Mouse (Mus musculus): ENCODE results near the gene Thap4. TPM values are rescaled to one million over a fixed set of nuclear protein-coding genes. Genes with fewer than 3 reads are reported as not detected.

Gene Thap4
- total RNA-seq, 2 experiments from 2014 or later: 31.2 to 32.7 TPM

DNA sequence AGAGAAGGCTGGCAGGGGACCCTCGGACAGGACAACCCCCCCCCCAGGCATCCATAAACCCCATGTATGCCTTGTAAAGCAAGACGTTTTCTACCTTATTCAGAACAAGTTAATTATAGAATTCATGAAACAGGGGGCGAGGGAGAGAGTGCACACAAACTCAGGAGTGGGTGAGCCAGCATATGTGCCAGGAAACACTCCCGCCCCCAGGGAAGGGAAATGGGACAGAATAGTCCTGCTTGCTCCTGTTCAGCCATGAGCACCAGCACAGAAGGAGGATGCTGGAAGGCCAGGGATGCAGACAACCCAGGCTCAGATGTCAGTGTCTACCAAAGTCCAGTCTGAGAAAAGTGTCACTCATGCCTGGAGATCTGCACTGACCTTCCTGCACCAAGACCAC, 55.5 kb downstream of the Thap4 start:
- DNase-seq (ENCODE audit: extremely low spot score in 1 of 2, low spot score in 2 of 2): no peak
- intact Hi-C loops (cut with DNase I): no loop called here

DNA sequence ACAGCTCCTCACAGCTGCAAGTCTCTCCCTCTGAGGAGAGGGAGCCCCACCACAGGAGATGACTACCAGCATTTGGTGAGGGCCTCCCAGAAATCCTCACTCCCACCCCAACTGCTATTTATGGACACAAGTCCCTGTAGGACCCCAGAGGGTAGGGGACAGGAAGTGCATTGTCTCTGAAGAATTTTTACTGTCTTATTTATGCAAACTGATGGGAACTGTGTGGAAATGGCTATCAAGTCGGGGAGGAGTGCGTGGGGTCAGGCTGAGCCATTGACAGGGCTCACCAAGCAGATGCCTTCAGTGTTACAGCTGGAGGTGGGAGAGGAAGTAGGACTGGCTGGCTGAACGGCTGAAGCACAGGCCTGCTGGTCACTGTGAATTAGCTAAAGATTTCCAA, 57.3 kb downstream of the Thap4 start:
- no peak for DNase-seq (ENCODE audit: extremely low spot score in 1 of 2, low spot score in 2 of 2)
- intact Hi-C loops (cut with DNase I): no loop called here

DNA sequence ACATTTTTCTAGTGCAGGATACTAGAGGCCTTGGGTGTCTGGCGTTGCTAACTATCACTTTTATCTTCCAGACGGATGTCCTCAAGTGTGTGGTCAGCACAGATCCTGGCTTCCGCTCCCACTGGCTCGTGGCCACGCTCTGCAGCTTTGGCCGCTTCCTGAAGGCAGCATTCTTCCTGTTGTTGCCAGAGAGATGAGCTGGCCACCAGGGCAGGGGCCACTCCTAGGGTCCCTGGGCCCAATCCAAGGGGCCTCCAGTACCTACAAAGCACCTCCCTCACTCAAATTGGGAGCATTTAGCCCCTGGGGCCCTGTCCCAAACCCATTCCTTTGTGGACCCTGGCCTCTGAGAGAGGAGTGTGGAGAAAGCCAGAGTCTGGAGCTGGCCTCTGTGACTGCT, 59.7 kb downstream of the Thap4 start:
- peak in 1 of 2 experiments; percentile 85 for DNase-seq (ENCODE audit: extremely low spot score in 1 of 2, low spot score in 2 of 2)
- intact Hi-C loops (cut with DNase I): no loop called here

DNA sequence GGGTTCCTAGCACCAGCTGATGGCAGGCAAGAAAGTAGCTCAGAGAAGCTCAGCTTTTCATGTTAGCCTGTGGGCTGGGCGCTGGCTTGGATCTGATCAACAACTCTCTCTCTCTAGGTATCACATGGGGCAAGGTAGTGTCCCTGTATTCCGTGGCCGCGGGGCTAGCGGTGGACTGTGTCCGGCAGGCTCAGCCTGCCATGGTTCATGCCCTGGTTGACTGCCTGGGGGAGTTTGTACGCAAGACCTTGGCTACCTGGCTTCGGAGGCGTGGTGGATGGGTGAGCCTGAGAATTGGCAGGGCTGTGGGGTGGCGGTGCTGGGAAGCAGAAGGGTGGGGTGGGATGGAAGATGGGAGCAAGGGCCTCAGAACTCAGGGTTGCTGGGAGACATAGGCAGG, 60.7 kb downstream of the Thap4 start:
- DNase-seq (ENCODE audit: extremely low spot score in 1 of 2, low spot score in 2 of 2): no peak
- intact Hi-C loops (cut with DNase I): no loop called here

DNA sequence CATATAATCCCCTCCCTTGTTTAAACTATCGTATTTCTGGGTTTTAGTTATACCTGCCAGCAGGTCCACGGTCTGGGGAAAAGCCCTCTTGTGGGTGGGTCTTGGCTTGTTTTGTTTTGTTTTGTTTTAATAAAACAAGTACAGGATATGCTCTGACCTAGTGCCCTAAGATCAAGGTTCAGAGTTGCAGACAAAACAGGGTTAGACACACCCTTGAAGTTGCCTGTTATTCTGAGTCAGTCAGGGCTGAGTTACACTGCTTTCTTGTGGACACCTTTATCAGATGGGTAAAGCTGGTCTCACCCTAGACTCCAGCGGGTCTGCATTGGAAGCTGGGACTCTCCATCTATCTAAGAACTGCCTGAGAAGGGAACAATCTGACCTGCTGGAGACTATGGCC, 61.2 kb downstream of the Thap4 start:
- intact Hi-C loops (cut with DNase I): no loop called here
- no peak for DNase-seq (ENCODE audit: extremely low spot score in 1 of 2, low spot score in 2 of 2)

DNA sequence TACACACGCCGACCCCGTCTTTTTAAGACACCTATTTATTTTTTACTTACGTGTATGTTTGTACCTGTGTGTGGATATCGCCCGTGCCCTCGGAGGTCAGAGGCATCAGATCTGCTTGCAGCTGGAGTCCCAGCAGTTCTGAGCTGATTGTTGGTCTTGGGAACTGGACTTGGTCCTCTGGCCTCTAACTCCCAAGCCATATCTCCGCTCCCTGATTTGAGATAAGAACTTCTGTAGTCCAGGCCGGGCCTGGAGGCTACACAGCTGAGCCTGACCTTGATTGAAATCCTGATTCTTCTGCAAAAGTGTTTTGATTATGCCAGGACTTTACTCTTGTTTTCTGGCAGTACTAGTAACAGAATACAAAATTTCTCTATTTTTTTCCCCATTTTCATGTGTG, 61.9 kb downstream of the Thap4 start:
- intact Hi-C loops (cut with DNase I): no loop called here
- no peak for DNase-seq (ENCODE audit: extremely low spot score in 1 of 2, low spot score in 2 of 2)

DNA sequence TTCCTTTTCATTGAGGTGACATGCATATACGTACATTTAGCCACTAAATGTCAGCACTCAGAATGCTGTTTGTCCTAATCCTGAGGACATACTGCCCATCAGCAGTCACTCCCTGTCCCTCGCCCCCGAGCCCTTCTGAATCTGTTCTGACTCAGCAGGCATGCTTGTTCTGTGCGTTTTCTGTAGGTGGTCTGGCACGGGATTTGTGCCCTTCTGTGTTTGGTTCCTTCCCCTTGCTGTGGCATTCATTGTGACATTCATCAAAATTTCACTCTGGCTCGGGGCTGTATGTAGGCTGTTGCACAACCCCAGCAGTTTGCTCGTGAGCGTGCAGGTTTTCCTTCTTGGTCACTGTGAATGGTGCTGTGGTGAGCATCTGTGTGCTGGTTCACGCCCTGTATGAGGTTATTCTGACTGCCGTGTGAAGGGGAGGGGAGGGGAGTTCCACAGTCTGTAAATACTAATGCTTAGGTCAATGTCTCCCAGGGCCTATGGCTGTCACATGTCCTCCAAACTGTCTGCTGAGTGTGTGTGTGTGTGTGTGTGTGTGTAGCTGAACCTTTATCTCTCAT, 62.8 kb downstream of the Thap4 start:
- intact Hi-C loops (cut with DNase I): no loop called here
- no peak for DNase-seq (ENCODE audit: extremely low spot score in 1 of 2, low spot score in 2 of 2)

DNA sequence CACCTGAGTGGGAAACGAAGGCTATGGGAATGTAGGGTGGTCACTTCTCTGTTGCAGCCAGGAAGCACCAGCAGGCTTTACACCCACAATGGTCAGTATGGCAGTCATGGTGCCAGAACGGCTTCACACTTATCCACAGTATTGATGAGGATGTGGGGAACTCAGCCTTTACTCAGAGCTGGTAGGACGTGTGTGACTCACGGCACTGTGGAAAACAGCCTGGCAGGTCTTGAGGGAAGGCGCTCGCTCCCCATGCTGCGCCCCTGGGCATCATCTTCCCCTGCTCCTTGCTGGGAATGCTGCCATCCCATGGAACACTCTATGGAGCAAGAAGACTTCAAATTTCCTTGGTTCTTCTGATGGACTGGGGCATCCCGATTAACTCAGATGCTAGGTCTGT, 63.6 kb downstream of the Thap4 start:
- intact Hi-C loops (cut with DNase I): no loop called here
- no peak for DNase-seq (ENCODE audit: extremely low spot score in 1 of 2, low spot score in 2 of 2)

DNA sequence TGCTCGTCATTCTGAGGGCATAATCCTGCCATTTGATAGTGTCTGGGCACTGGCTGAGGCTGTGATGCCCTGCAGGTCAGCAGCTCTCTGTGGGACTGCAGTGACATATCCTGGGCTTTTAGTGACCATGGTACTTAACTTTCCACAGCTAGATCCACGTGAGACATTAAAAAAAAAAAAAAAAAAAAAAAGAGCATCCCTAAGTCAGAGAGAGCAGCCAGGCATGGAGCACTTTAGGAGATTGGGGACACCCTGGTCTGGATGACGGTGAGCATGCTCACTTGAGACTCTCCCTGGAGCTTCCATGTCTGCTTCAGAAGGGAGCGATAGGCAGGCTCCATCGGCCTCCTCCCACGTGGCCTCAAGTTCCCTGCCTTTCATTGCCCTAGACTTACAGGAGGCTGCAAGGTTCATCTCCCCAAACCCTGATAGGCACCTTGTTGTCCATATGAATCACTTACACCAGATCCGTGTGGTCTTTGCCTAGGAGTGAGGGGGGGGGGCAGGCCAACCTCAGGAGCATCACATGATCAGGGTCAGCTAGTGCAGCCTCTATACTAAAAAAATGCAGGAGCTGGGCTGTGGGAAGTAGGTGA, 64.7 kb downstream of the Thap4 start:
- intact Hi-C loops (cut with DNase I): no loop called here
- no peak for DNase-seq (ENCODE audit: extremely low spot score in 1 of 2, low spot score in 2 of 2)

DNA sequence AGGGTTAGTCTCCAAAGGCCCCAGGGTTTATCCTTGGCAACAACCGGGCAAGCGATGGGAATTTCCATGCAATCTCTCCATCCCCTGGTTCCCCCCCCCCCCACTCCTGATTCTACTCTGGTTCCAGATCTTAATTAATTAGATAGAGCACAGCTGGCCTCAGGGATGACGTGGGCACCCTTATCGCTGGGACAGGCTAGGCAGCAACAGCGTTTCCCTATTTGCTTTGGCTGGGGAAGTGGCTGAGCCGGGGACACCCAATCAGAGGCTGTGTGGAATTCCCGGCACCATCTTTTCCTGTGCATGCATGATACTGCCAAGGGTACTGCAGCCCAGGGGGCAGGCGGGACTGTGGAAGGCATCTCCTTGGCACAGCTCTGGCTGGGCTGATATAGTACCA, 66.5 kb downstream of the Thap4 start:
- intact Hi-C loops (cut with DNase I): no loop called here
- DNase-seq (ENCODE audit: extremely low spot score in 1 of 2, low spot score in 2 of 2): peak in 1 of 2 experiments; percentile 58

DNA sequence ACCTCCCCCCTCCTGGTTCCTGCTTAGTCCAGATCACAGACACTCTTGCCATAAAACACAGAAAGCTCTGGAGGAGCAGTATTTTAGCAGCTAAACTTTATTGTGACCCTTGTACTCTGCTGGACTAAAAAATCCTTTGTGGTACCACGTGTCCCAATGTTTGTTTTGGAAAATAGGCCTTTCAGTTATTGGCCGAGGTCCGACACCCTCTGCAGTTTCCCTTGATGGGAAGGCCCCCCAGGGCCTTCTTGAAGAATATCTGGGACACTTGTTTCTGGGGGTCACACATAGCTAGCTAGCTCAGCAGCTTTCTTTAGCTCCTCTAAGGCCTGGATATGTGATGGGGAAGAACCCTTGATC, 67.7 kb downstream of the Thap4 start:
- DNase-seq (ENCODE audit: extremely low spot score in 1 of 2, low spot score in 2 of 2): peak in 1 of 2 experiments; percentile 59
- intact Hi-C loops (cut with DNase I): no loop called here

DNA sequence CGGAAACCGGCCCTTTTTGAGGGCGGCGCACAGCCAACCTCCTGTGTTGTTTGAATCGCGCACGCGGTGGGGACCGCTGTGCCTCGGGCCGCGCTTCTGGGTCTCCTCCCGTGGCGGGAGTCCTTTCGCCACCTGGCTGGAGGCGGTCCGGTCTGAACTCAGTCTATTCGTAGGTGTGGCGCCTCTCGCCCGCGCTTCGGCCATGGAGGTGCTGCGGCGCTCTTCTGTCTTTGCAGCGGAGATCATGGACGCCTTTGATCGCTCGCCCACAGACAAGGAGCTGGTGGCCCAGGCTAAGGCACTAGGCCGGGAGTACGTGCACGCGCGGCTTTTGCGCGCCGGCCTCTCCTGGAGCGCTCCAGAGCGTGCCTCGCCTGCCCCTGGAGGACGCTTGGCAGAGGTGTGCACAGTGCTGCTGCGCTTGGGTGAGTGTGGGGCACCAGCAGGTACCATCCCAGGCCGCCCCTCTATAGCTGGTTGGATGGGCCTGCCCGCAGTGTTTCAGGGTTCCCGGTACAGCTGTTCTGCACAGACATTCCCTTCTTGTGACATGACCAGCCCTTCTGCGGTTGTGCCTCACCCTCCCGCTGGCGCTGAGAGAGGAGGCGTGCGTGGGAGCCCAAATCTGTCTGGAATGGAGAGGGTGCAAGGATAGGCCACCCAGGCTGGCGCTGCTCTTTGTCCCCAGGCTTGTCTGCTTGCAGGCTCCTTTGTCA, 68.3 kb downstream of the Thap4 start:
- peak in 1 of 2 experiments; percentile 82 for DNase-seq (ENCODE audit: extremely low spot score in 1 of 2, low spot score in 2 of 2)
- intact Hi-C loops (cut with DNase I): no loop called here

DNA sequence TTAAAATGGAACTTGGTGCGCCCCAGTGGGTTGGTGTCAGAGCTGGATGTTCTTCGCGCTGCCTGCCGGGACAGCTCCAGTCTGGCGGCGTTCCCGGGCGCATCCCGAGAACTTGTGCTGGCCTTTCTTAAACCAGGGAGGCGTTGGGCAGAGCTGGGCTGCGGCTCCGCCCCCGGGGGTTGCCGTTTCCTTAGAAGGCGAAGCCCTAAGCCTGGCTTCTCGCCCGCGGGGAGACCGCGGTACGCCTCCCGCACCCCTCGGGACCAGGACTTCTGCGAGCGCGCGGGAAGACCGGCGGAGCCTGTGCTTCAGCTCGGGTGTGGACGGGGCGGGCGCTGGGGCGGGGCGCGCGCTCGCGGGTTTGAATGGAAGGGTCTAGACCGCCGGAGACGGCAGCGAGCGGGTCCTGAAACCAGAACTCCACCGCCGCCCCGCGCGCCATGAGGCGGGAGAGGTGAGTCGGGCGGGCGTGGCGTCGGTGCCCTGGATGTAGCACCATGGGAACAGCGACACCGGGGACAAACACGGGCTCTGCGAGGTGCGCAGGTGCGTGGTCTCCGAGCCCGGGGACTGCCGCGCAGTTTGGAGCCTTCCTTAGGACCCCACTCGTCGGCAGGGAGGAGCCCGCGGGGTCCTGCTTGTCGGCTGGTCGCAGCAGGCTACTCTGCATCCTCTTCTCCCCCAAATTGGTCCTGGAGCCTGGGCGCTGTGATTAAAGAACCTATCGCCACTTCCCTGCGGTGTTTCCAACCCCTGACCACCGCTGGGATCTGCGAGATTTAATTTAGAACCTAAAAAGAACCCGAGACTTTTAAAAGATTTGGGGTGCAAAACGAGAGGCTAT, 69.0 kb downstream of the Thap4 start, which contains the start of gene Bok:
Bok (plus strand) TSS at position 260 of the 844 bp plus-strand sequence.
- peak; percentile 47 to 95 for DNase-seq (ENCODE audit: extremely low spot score in 1 of 2, low spot score in 2 of 2)
- intact Hi-C loops (cut with DNase I): no loop called here

DNA sequence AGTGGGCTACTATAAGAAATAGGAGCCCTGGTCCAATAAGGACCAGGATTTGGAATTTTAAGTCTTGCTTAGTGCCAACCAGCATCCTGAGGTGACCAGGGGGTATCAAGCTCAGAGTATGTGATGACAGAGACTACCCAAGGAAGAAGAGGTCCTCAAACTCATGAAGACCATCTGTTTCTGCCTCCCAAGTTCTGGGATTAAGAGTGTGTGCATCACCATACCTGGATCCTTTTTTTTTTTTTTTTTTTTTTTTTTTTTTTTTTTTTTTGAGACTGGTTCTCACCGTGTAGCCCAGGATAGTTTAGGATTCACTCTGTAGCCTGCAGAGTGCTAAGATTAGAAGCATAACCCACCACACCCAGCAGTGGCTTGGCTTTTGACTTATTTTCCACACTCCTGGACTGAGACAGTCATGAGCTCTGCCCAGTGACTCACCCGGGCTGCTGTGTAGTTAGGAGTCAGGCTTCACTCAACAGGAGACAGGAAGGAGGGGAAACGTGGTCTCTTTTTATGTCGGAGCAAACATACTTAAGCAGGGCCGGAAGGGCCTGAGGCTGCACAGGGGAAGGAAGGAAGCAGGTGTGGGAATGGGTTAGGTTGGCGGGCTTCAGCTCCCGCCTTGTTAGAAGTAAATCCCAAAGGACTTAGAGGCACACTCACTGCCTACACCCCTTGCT, 74.6 kb downstream of the Thap4 start:
- intact Hi-C loops (cut with DNase I): loop anchor here (5.0 kb wide), 1 partner anchor 43 kb away; no protein-coding TSS in a partner anchor
- DNase-seq (ENCODE audit: extremely low spot score in 1 of 2, low spot score in 2 of 2): peak in 1 of 2 experiments; percentile 71

DNA sequence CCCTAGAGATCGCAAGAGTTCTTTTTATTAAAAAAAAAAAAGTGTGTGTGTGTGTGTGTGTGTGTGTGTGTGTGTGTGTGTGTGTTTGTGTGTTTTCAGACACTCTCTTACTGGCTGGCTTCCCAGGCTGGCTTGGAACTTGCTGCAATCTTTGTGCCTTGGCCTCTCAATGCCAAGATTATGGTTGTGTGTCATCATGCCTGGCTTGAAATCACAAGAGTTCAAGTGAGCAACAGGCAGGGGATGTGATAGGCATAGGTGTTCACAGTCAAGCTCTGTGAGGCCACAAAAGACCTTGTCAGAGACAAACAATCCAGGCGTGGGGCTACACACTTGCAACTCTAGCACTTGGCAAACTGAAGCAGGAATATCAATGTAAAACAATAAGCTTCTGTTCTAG, 76.3 kb downstream of the Thap4 start:
- DNase-seq (ENCODE audit: extremely low spot score in 1 of 2, low spot score in 2 of 2): no peak
- intact Hi-C loops (cut with DNase I): no loop called here

DNA sequence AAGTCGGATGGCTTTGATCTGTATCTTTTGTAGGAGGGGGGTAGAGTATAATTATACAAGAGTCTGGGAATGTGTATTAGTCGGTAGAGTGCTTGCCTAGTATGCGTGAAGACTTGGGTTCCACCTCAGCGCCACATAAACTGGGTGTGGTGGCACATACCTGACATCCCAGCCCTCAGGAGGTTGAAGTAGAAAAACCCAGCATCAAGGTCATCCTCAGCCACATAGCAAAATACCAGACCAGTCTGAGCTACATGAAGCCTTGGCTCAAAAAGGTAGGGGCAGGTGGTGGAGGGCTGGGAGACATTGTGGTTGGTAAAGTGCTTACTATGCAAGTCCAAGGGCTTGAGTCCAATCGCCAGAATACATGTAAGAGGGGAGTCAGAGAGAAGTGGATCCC, 82.0 kb downstream of the Thap4 start:
- DNase-seq (ENCODE audit: extremely low spot score in 1 of 2, low spot score in 2 of 2): no peak
- intact Hi-C loops (cut with DNase I): no loop called here

DNA sequence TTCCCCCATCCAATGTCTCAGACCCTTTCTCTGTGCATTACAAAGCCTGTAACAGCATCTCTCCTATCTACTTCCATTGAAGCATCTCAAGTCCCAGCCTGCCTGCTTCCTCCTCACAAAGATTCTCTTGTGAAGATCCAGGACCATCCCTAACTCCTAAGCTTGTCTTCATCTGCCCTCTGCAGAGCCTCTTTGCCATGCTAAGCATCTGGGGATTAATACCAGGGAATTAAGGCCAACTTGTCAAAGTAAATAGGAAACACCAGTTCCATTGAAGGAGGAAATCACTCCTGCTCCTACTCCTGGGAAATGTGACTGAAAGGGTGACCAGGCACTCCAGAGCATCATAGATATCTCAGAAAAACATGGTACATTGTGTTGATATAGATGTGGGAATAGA, 84.7 kb downstream of the Thap4 start:
- no peak for DNase-seq (ENCODE audit: extremely low spot score in 1 of 2, low spot score in 2 of 2)
- intact Hi-C loops (cut with DNase I): no loop called here

DNA sequence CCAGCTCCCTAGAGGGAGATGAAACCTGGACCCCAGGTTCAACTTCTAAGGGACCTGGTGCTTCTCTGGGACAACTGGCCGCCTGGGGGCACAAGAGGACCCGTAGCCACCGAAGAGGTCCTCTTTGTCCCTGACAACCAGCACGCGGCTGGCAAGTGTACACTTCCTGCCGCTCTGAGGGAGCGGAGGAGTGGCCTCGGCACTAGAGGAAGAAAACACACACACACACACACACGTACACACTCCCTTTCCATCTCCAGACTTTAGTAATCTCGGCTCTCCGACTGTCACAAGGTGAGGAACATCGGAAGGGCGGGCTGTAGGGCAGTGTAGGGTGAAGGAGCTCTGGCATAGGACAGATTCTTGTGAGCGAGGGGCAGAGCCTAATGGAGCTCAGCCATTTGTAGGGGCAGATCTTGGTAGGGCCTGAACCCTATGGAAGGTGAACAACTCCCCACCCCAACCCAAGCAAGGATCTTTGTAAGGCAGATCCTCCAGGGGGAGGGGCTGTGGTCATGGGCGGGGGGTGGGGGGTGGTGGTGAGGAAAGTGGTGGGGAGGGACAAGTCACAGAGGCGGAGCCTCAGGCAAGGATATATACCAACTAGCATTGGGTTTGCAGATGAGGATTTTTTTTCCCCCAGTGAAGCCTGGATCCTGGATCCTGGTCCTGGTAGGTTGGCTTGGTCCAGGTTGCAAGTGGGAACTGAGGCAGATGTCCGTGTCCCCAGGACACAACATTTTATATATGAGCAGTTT, 85.7 kb downstream of the Thap4 start:
- intact Hi-C loops (cut with DNase I): no loop called here
- DNase-seq (ENCODE audit: extremely low spot score in 1 of 2, low spot score in 2 of 2): peak; percentile 57 to 91

Data from left cerebral cortex, postnatal 10 days (tissue).